Mouse (Mus musculus) neutrophil, adult 65 days (primary cell): ENCODE data around the gene Phlda3. TPM values are rescaled to one million over a fixed set of nuclear protein-coding genes. Genes with fewer than 3 reads are reported as not detected.

Experiments used
- total RNA-seq: library from RNA; stranded (reverse); gene quantifications from 2 replicates; pipeline ENCODE4 v1.2.4, GENCODE M21; 2023

Phlda3 gene
- total RNA-seq: not detected in 2 replicates

DNA sequence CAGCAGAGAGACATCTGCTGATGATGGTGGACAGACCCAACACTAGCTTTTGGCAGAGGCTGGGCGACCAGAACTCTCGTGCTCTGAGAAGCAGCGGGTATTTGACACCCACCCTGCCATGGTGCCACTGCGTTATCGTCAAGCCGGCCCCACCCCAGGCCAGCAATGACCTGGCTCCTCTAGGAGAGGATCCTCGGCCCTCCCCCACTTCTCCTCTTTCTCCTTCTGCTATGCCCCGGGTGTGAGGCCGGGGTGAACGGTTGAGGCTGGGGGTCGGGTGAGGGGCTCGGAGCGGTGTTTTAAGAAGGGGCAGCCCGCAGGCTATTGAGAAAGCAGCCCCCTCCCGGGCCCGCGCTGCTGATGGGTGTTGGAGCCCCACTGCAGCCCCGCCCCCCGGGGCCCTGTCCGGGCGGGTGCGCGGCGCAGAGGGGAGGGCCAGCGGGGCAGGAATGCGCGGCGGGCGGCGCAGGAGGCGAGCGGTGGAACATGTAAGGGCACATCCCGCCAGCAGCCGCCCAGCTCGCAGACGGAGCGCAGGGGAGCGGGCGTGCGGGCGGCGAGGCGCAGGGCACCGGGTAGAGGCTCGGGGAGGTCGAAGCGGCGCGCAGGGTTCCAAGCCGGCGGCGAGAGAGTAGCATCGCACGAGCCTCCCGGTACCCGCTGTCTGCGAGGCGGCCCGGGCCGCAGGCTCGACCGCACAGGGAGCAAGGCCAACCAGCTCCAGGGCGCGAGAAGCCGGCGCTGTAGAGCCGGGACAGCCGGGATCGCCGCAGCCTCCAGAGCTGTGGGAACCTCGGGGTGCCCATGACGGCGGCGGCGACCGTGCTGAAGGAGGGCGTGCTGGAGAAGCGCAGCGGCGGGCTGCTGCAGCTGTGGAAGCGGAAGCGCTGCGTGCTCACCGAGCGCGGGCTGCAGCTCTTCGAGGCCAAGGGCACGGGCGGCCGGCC, at the start of gene Phlda3:
Gene Phlda3 (plus strand): TSS at position 475 of the 947 bp plus-strand sequence.

DNA sequence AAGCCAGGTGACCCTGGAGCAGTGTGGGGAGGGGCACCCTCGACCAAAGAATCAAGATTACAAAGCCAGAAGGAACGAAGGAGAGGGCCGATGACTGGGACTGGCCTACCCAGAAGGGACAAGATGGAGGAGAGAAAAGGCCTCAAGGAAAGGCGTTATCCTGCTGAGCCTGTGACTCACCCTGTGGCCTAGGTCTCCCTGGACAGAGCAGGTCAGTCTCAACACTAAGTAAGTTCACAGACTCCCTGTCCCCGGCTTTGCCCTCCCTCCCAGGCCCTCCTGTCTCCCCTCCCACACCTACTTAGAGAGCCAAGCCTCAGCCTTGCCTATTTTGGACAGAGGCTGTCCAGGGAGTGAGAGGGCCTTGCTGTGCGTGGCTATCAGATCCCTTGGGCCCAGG, 45.9 kb upstream of the Phlda3 start, which contains the start of gene Csrp1:
Gene Csrp1 (plus strand): TSS at position 79 of the 400 bp plus-strand sequence.

DNA sequence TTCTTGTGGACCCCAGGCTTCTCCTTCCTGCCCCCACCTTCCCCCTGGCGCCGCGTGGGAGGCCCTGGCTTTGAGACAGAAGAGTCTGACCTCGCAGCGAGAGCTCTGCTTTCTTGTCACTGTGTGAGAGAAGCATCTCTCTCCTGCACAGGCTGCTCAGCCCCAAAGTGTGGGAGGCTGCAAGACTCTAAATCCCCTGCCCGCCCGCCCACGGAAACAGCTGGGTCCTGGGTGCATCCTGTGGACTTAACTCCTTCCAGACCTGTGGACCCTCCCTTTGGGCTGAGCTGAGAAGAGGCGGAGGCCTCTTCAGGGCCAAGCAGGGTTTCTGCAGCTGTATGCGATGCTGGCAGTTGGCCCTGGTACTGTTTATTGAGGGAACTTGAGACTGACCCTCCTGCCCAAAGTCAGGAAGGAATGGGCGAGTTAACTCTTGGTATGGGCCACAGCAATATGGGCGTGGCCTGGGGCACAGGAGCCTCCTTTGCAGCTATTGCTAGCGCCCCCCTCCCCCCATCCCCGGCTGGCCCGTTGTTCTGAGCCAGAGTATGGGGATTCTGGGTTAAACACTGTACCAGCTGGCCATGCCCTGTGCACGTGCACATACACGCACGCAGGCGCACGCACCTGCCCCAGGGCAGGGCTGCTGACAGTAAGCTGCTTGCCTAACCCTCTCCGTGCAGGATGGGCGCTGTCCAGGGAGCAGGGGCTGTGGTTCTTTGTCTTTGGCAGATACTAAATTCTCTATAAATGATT, 13.0 kb downstream of the Phlda3 start, which contains the start of gene Tnni1:
Gene Tnni1 (plus strand): TSS at position 655 of the 756 bp plus-strand sequence.

DNA sequence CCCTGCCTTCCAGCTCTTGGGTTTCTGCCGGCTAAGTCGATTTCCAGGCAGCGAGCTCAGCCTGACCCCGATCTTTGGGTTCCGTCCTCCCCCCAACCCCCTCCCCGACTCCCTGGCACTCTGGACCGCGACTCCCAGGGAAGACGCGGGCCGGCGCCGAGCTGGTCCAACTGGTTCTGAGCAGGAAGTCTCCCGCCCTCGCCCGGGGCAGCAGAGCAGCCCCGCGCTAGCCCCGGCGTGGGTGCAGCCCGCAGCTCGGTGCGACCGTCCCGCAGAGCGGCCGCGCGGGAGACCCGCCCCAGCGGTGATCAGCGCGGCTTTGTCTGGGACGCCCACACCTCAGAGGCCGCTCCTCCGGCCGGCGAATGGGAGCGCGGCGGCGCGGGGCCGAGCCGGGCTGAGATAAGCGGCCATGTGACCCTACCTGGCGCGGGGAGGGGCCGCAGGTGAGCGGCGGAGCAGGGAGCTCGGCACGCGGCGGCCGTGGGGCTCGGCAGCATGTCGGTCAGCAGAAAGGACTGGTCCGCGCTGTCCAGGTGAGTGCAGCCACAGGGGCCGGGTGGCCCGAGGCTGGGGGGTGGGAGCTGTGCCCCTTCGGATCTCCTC, 52.7 kb downstream of the Phlda3 start, which contains the start of gene Lad1:
Gene Lad1 (plus strand): TSS at position 118 of the 606 bp plus-strand sequence.

Other genes with a start within 250 kb of the Phlda3 start
- 16.7 and 18.4 TPM in 2 replicates for gene Nav1, start 158.8 kb upstream of the Phlda3 start, total RNA-seq
- 39.4 and 45.8 TPM in 2 replicates for gene Csrp1, start 46.1 kb upstream of the Phlda3 start, total RNA-seq
- not detected in 2 replicates for gene Tnni1, start 13.3 kb downstream of the Phlda3 start, total RNA-seq
- gene Lad1, start 52.5 kb downstream of the Phlda3 start, total RNA-seq: not detected in 2 replicates
- not detected in 2 replicates for gene Tnnt2, start 70.2 kb downstream of the Phlda3 start, total RNA-seq
- gene Pkp1, start 153.1 kb downstream of the Phlda3 start, total RNA-seq: not detected in 2 replicates
- not detected in 2 replicates for gene Igfn1, start 240.2 kb downstream of the Phlda3 start, total RNA-seq
- gene Tmem9, start 242.0 kb downstream of the Phlda3 start, total RNA-seq: 2.5 and 2.9 TPM in 2 replicates